Mouse (Mus musculus): ENCODE results near the gene Prkd2.

Gene Prkd2

GRCm38 (mm10) chr7:16893612-16894011 lies 50.9 kb downstream of the Prkd2 start:
- no peak for DNase-seq (ENCODE audit: extremely low spot score)

GRCm38 (mm10) chr7:16894279-16894678 lies 51.6 kb downstream of the Prkd2 start:
- DNase-seq (ENCODE audit: extremely low spot score): no peak

- DNase-seq (ENCODE audit: extremely low spot score): peak; percentile 87
These were observed 52.3 kb downstream of the Prkd2 start for GRCm38 (mm10) chr7:16895000-16895399.

- DNase-seq (ENCODE audit: extremely low spot score): no peak
These were observed 52.8 kb downstream of the Prkd2 start for GRCm38 (mm10) chr7:16895511-16895910.

GRCm38 (mm10) chr7:16900526-16900925 lies 57.8 kb downstream of the Prkd2 start:
- no peak for DNase-seq (ENCODE audit: extremely low spot score)

- DNase-seq (ENCODE audit: extremely low spot score): no peak
These were observed 60.8 kb downstream of the Prkd2 start for GRCm38 (mm10) chr7:16903439-16903955.

GRCm38 (mm10) chr7:16904120-16904675 lies 61.5 kb downstream of the Prkd2 start:
- no peak for DNase-seq (ENCODE audit: extremely low spot score)

GRCm38 (mm10) chr7:16905491-16906021 lies 62.9 kb downstream of the Prkd2 start:
- DNase-seq (ENCODE audit: extremely low spot score): no peak

- no peak for DNase-seq (ENCODE audit: extremely low spot score)
These were observed 63.6 kb downstream of the Prkd2 start, which contains the start of gene Ptgir for GRCm38 (mm10) chr7:16906281-16906680. Gene Ptgir, plus strand, starts transcription at chr7:16906490.

- DNase-seq (ENCODE audit: extremely low spot score): no peak
These were observed 64.3 kb downstream of the Prkd2 start for GRCm38 (mm10) chr7:16906889-16907559.

- no peak for DNase-seq (ENCODE audit: extremely low spot score)
These were observed 65.1 kb downstream of the Prkd2 start for GRCm38 (mm10) chr7:16907842-16908241.

- DNase-seq (ENCODE audit: extremely low spot score): no peak
These were observed 65.7 kb downstream of the Prkd2 start for GRCm38 (mm10) chr7:16908367-16908766.

GRCm38 (mm10) chr7:16908859-16909258 lies 66.2 kb downstream of the Prkd2 start:
- DNase-seq (ENCODE audit: extremely low spot score): no peak

- DNase-seq (ENCODE audit: extremely low spot score): no peak
These were observed 67.2 kb downstream of the Prkd2 start for GRCm38 (mm10) chr7:16909909-16910308.

- DNase-seq (ENCODE audit: extremely low spot score): no peak
These were observed 69.2 kb downstream of the Prkd2 start for GRCm38 (mm10) chr7:16911904-16912303.

GRCm38 (mm10) chr7:16912360-16912759 lies 69.7 kb downstream of the Prkd2 start:
- no peak for DNase-seq (ENCODE audit: extremely low spot score)

- peak; percentile 78 for DNase-seq (ENCODE audit: extremely low spot score)
These were observed 71.2 kb downstream of the Prkd2 start for GRCm38 (mm10) chr7:16913806-16914452.

GRCm38 (mm10) chr7:16914453-16915343 lies 72.0 kb downstream of the Prkd2 start:
- DNase-seq (ENCODE audit: extremely low spot score): no peak

- no peak for DNase-seq (ENCODE audit: extremely low spot score)
These were observed 73.0 kb downstream of the Prkd2 start for GRCm38 (mm10) chr7:16915461-16916340.

Measured in embryo, embryonic 9.5 days (tissue).